Mouse (Mus musculus) hindbrain, embryonic 13.5 days (tissue): Measurements from ENCODE around the gene Ptgdr2. TPM values are rescaled to one million over a fixed set of nuclear protein-coding genes. Genes with fewer than 3 reads are reported as not detected.

ENCODE experiments used
- ATAC-seq: fragments of 200-750 bp; cut with Nextera tagmentation; 2 replicates; pipeline ENCODE4 v1.8.0; 2017; ENCODE audit warnings: moderate TSS enrichment; ENCODE audit not compliant: low FRiP score
- H3K27ac ChIP-seq: fragments of 300-500 bp; sonication (generic); 2 replicates; pipeline ENCODE4 v1.5.1; 2015; ENCODE audit warnings: inconsistent platforms, mild to moderate bottlenecking, moderate library complexity
- H3K27me3 ChIP-seq: fragments of 300-500 bp; sonication (generic); 2 replicates; pipeline ENCODE4 v1.6.1; 2015; ENCODE audit warnings: mild to moderate bottlenecking, inconsistent platforms
- H3K36me3 ChIP-seq: fragments of 300-500 bp; sonication (generic); 2 replicates; pipeline ENCODE4 v1.6.1; 2015; ENCODE audit warnings: mild to moderate bottlenecking, inconsistent platforms
- H3K4me1 ChIP-seq: fragments of 300-500 bp; sonication (generic); replicated peaks from 2 replicates; pipeline ENCODE4 v1.6.1; 2015; ENCODE audit warnings: inconsistent platforms
- H3K4me2 ChIP-seq: fragments of 300-500 bp; sonication (generic); 2 replicates; pipeline ENCODE4 v1.6.1; 2015; ENCODE audit warnings: inconsistent platforms, mild to moderate bottlenecking, moderate library complexity
- H3K4me3 ChIP-seq: fragments of 300-500 bp; sonication (generic); 2 replicates; pipeline ENCODE4 v1.5.1; 2015; ENCODE audit warnings: mild to moderate bottlenecking, inconsistent platforms
- H3K9ac ChIP-seq: fragments of 300-500 bp; sonication (generic); 2 replicates; pipeline ENCODE4 v1.6.1; 2015; ENCODE audit warnings: mild to moderate bottlenecking, inconsistent platforms
- H3K9me3 ChIP-seq: fragments of 300-500 bp; sonication (generic); 2 replicates; pipeline ENCODE4 v1.6.1; 2016; ENCODE audit warnings: inconsistent platforms
- WGBS: fragments of 180-500 bp; shearing (Covaris S2); methylation state at CpG from one replicate; pipeline ENCODE4 v1.1.7; 2015; 5-methylcytosine and 5-hydroxymethylcytosine counted together
- polyA plus RNA-seq: library from polyadenylated mRNA; unstranded; fragments of >200 nt; fragmentation: Nextera tagmentation; extraction: Ambion mirVana; gene quantifications from 2 replicates; pipeline ENCODE4 v1.2.1, GENCODE M21; 2015

The Ptgdr2 gene
- polyA plus RNA-seq, result 0.19 and 0.22 TPM in 2 replicates

GRCm38 (mm10) chr19:10937110-10937563, at the start of gene Ptgdr2:
Gene Ptgdr2, plus strand, starts transcription at chr19:10937160.
- ATAC-seq, result no peak
- H3K4me3 ChIP-seq, result no peak within 1 kb of the TSS
- 72% methylated on average over 5 of the region's 5 CpGs for WGBS

GRCm38 (mm10) chr19:10892201-10892600, 44.8 kb upstream of the Ptgdr2 start:
- Histone ChIP-seq H3K4me2 (no peak overlapping the region), H3K4me3 (no peak overlapping the region), H3K27me3 (no peaks in the 10 kb centered on the region), H3K9me3 (no peaks in the 10 kb centered on the region), H3K36me3 (no peaks in the 10 kb centered on the region), H3K27ac (no peak overlapping the region), H3K4me1 (peaks cover 20% of the 10 kb centered on the region), H3K9ac (no peak overlapping the region)
- ATAC-seq, result no peak
- 90% methylated on average over 3 of the region's 3 CpGs for WGBS

More at GRCm38 (mm10) chr19:10937110-10937563, at the start of gene Ptgdr2:
- Histone ChIP-seq H3K4me2 (no peak within 1 kb of the TSS), H3K9ac (no peak within 1 kb of the TSS), H3K4me1 (peaks cover 18% of the 10 kb centered on the region), H3K36me3 (peaks cover 4% of the 10 kb centered on the region), H3K9me3 (no peaks in the 10 kb centered on the region), H3K27ac (no peak within 1 kb of the TSS), H3K27me3 (0 out of 2 replicates have a peak, but pooled peaks cover 4% of the 10 kb centered on the region)

GRCm38 (mm10) chr19:10895016-10895528, 41.9 kb upstream of the Ptgdr2 start, which contains the start of gene Prpf19:
Gene Prpf19, plus strand, starts transcription at chr19:10895231.
- Histone ChIP-seq H3K4me1 (peaks cover 26% of the 10 kb centered on the region), H3K36me3 (peaks cover 26% of the 10 kb centered on the region), H3K27ac (peak within 1 kb of the TSS; percentile 93), H3K27me3 (no peaks in the 10 kb centered on the region), H3K9ac (peak within 1 kb of the TSS; percentile 94), H3K4me2 (peak within 1 kb of the TSS; percentile 91), H3K4me3 (peak within 1 kb of the TSS; percentile 88), H3K9me3 (no peaks in the 10 kb centered on the region)
- peak; percentile 96 for ATAC-seq
- under 1% methylated on average over 43 of the region's 43 CpGs for WGBS

GRCm38 (mm10) chr19:10895708-10896107, 41.3 kb upstream of the Ptgdr2 start:
- Histone ChIP-seq H3K4me1 (peaks cover 26% of the 10 kb centered on the region), H3K4me3 (peak overlapping the region; percentile 88), H3K9me3 (no peaks in the 10 kb centered on the region), H3K9ac (peak overlapping the region; percentile 94), H3K36me3 (peaks cover 32% of the 10 kb centered on the region), H3K27me3 (no peaks in the 10 kb centered on the region), H3K27ac (peak overlapping the region; percentile 93), H3K4me2 (peak overlapping the region; percentile 91)
- ATAC-seq, result no peak
- 1% methylated on average over 16 of the region's 16 CpGs for WGBS

GRCm38 (mm10) chr19:10896849-10897248, 40.1 kb upstream of the Ptgdr2 start:
- ATAC-seq, result no peak
- no peak overlapping the region for H3K27ac ChIP-seq
- H3K4me2 ChIP-seq, result peak overlapping the region; percentile 91
- H3K27me3 ChIP-seq, result no peaks in the 10 kb centered on the region
- no peaks in the 10 kb centered on the region for H3K9me3 ChIP-seq
- peak overlapping the region; percentile 88 for H3K4me3 ChIP-seq
- peaks cover 44% of the 10 kb centered on the region for H3K36me3 ChIP-seq
- H3K4me1 ChIP-seq, result peaks cover 26% of the 10 kb centered on the region
- 85% methylated on average over 7 of the region's 7 CpGs for WGBS
- H3K9ac ChIP-seq, result peak overlapping the region; percentile 94

GRCm38 (mm10) chr19:10897491-10897890, 39.5 kb upstream of the Ptgdr2 start:
- H3K9me3 ChIP-seq, result no peaks in the 10 kb centered on the region
- H3K4me3 ChIP-seq, result no peak overlapping the region
- peaks cover 50% of the 10 kb centered on the region for H3K36me3 ChIP-seq
- no peaks in the 10 kb centered on the region for H3K27me3 ChIP-seq
- no peak overlapping the region for H3K27ac ChIP-seq
- H3K9ac ChIP-seq, result peak overlapping the region; percentile 94; the same call in 1 of the 2 replicates
- ATAC-seq, result no peak
- H3K4me1 ChIP-seq, result peaks cover 26% of the 10 kb centered on the region
- H3K4me2 ChIP-seq, result no peak overlapping the region
- 89% methylated on average over 8 of the region's 8 CpGs for WGBS

- WGBS, result 90% methylated on average over 6 of the region's 6 CpGs
- H3K4me3 ChIP-seq, result no peak overlapping the region
- H3K27ac ChIP-seq, result no peak overlapping the region
- H3K4me2 ChIP-seq, result no peak overlapping the region
- H3K9me3 ChIP-seq, result no peaks in the 10 kb centered on the region
- ATAC-seq, result no peak
- H3K36me3 ChIP-seq, result peaks cover 78% of the 10 kb centered on the region
- H3K27me3 ChIP-seq, result no peaks in the 10 kb centered on the region
- H3K4me1 ChIP-seq, result peaks cover 22% of the 10 kb centered on the region
- H3K9ac ChIP-seq, result no peak overlapping the region
Observed at GRCm38 (mm10) chr19:10900315-10900714, 36.6 kb upstream of the Ptgdr2 start.

GRCm38 (mm10) chr19:10901046-10901445, 35.9 kb upstream of the Ptgdr2 start:
- peaks cover 17% of the 10 kb centered on the region for H3K4me1 ChIP-seq
- no peaks in the 10 kb centered on the region for H3K27me3 ChIP-seq
- peaks cover 86% of the 10 kb centered on the region for H3K36me3 ChIP-seq
- H3K9ac ChIP-seq, result no peak overlapping the region
- H3K27ac ChIP-seq, result no peak overlapping the region
- no peak overlapping the region for H3K4me2 ChIP-seq
- no peaks in the 10 kb centered on the region for H3K9me3 ChIP-seq
- ATAC-seq, result no peak
- H3K4me3 ChIP-seq, result no peak overlapping the region
- 95% methylated on average over 5 of the region's 5 CpGs for WGBS

- no peaks in the 10 kb centered on the region for H3K9me3 ChIP-seq
- H3K4me3 ChIP-seq, result no peak overlapping the region
- no peak for ATAC-seq
- peak overlapping the region; percentile 8; the same call in 1 of the 2 replicates for H3K9ac ChIP-seq
- H3K4me2 ChIP-seq, result no peak overlapping the region
- H3K27ac ChIP-seq, result no peak overlapping the region
- WGBS, result 89% methylated on average over 5 of the region's 5 CpGs
- H3K4me1 ChIP-seq, result no peaks in the 10 kb centered on the region
- no peaks in the 10 kb centered on the region for H3K27me3 ChIP-seq
- H3K36me3 ChIP-seq, result peaks cover 86% of the 10 kb centered on the region
Observed at GRCm38 (mm10) chr19:10904512-10904911, 32.4 kb upstream of the Ptgdr2 start.

- Histone ChIP-seq H3K9ac (no peak overlapping the region), H3K4me1 (no peaks in the 10 kb centered on the region), H3K9me3 (no peaks in the 10 kb centered on the region), H3K27ac (peak overlapping the region; percentile 44; the same call in 1 of the 2 replicates), H3K4me3 (no peak overlapping the region), H3K4me2 (no peak overlapping the region), H3K27me3 (no peaks in the 10 kb centered on the region), H3K36me3 (peaks cover 80% of the 10 kb centered on the region)
- 62% methylated on average over 7 of the region's 7 CpGs for WGBS
- no peak for ATAC-seq
Observed at GRCm38 (mm10) chr19:10904927-10905727, 31.8 kb upstream of the Ptgdr2 start.

- ATAC-seq, result no peak
- H3K4me2 ChIP-seq, result no peak overlapping the region
- H3K27ac ChIP-seq, result peak overlapping the region; percentile 44; the same call in 1 of the 2 replicates
- H3K9ac ChIP-seq, result no peak overlapping the region
- WGBS, result 93% methylated on average over 5 of the region's 5 CpGs
- no peaks in the 10 kb centered on the region for H3K4me1 ChIP-seq
- no peaks in the 10 kb centered on the region for H3K27me3 ChIP-seq
- H3K4me3 ChIP-seq, result no peak overlapping the region
- H3K36me3 ChIP-seq, result peaks cover 75% of the 10 kb centered on the region
- no peaks in the 10 kb centered on the region for H3K9me3 ChIP-seq
Observed at GRCm38 (mm10) chr19:10905728-10906000, 31.3 kb upstream of the Ptgdr2 start.

GRCm38 (mm10) chr19:10907891-10908290, 29.1 kb upstream of the Ptgdr2 start:
- Histone ChIP-seq H3K4me3 (no peak overlapping the region), H3K4me1 (no peaks in the 10 kb centered on the region), H3K9me3 (no peaks in the 10 kb centered on the region), H3K4me2 (no peak overlapping the region), H3K36me3 (peaks cover 53% of the 10 kb centered on the region), H3K27ac (no peak overlapping the region), H3K9ac (no peak overlapping the region), H3K27me3 (no peaks in the 10 kb centered on the region)
- ATAC-seq, result no peak; the same call in 1 of the 2 replicates
- 63% methylated on average over 3 of the region's 3 CpGs for WGBS
